Mouse (Mus musculus) liver, embryonic 13.5 days (tissue): Measurements from ENCODE around the gene Nanos3. TPM values are rescaled to one million over a fixed set of nuclear protein-coding genes. Genes with fewer than 3 reads are reported as not detected.

Experiments
- ATAC-seq: fragments of 200-750 bp; cut with Nextera tagmentation; 2 replicates; pipeline ENCODE4 v1.8.0; 2017; ENCODE audit warnings: low read depth, mild to moderate bottlenecking, moderate number of reproducible peaks, moderate library complexity
- DNase-seq: peaks from one replicate; pipeline ENCODE4 v3.0.0; 2022
- H3K27ac ChIP-seq: fragments of 300-500 bp; sonication (generic); 2 replicates; pipeline ENCODE4 v1.5.1; 2015; ENCODE audit warnings: moderate library complexity, mild to moderate bottlenecking, inconsistent platforms
- H3K27me3 ChIP-seq: fragments of 300-500 bp; sonication (generic); 2 replicates; pipeline ENCODE4 v1.6.1; 2015; ENCODE audit warnings: mild to moderate bottlenecking, inconsistent platforms
- H3K36me3 ChIP-seq: fragments of 300-500 bp; sonication (generic); 2 replicates; pipeline ENCODE4 v1.6.1; 2015; ENCODE audit warnings: mild to moderate bottlenecking, inconsistent platforms
- H3K4me1 ChIP-seq: fragments of 300-500 bp; sonication (generic); replicated peaks from 2 replicates; pipeline ENCODE4 v1.6.1; 2015; ENCODE audit warnings: inconsistent platforms
- H3K4me2 ChIP-seq: fragments of 300-500 bp; sonication (generic); 2 replicates; pipeline ENCODE4 v1.6.1; 2015; ENCODE audit warnings: inconsistent platforms, mild to moderate bottlenecking, moderate library complexity
- H3K4me3 ChIP-seq: fragments of 300-500 bp; sonication (generic); replicated peaks from 2 replicates; pipeline ENCODE4 v1.5.1; 2015; ENCODE audit warnings: mild to moderate bottlenecking, inconsistent platforms
- H3K9ac ChIP-seq: fragments of 300-500 bp; sonication (generic); 2 replicates; pipeline ENCODE4 v1.6.1; 2015; ENCODE audit warnings: mild to moderate bottlenecking, inconsistent platforms
- H3K9me3 ChIP-seq: fragments of 300-500 bp; sonication (generic); replicated peaks from 2 replicates; pipeline ENCODE4 v1.6.1; 2016; ENCODE audit warnings: inconsistent platforms
- WGBS: fragments of 180-500 bp; shearing (Covaris S2); methylation state at CpG from one replicate; pipeline ENCODE4 v1.1.7; 2015; ENCODE audit not compliant: insufficient replicate concordance; 5-methylcytosine and 5-hydroxymethylcytosine counted together
- polyA plus RNA-seq: library from polyadenylated mRNA; unstranded; fragments of >200 nt; fragmentation: Nextera tagmentation; extraction: Ambion mirVana; gene quantifications from 2 replicates; pipeline ENCODE4 v1.2.1, GENCODE M21; 2015

The Nanos3 gene
- polyA plus RNA-seq, 1 experiment from 2014 or later = 0.28 TPM

- WGBS = 23% methylated on average over 13 of the region's 13 CpGs
- Histone ChIP-seq H3K9me3 (no peaks in the 10 kb centered on the region), H3K27ac (peak overlapping the region; percentile 86), H3K9ac (peak overlapping the region; percentile 68), H3K36me3 (no peaks in the 10 kb centered on the region), H3K27me3 (peaks cover 9% of the 10 kb centered on the region), H3K4me2 (peak overlapping the region; percentile 74), H3K4me3 (peak overlapping the region; percentile 52), H3K4me1 (peaks cover 45% of the 10 kb centered on the region)
- DNase-seq (peak; percentile 81), ATAC-seq (peak; percentile 82)
Observed at GRCm38 (mm10) chr8:84192023-84192422, 7.0 kb upstream of the Nanos3 start.

DNA sequence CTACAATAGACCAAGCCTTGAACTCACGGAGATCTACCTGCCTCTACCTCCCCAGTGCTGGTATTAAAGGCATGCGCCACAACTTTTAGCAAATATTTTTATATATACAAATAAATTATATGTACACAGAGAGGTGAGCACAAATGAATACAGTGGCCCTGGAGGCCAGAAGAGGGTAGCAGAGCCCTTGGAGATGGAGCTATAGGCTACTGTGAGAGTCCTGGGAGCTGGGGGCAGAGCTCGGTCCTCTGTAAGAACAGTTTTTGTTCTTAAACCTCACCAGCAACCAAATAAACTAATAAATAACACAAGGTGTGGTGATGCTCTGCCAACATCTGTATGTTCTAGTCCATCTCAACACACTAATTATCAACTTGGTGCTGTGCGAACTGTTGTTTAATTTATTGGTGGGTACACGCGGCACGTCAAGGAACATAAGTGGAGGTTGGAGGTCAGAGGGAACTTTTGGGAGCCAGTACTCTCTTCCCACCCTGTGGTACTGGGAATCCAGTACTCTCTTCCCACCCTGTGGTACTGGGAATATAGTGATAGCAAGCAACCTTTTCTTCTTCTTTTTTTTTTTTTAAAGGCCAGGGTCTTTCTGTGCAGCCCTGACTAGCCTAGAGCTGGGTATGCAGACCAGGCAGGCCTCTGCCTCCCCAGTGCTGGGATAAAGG is 5.3 kb upstream of the Nanos3 start:
- peaks cover 50% of the 10 kb centered on the region for H3K4me1 ChIP-seq
- ATAC-seq (no peak), DNase-seq (no peak)
- no peak overlapping the region for H3K9ac ChIP-seq
- H3K4me2 ChIP-seq = no peak overlapping the region
- peaks cover 10% of the 10 kb centered on the region for H3K27me3 ChIP-seq
- no peaks in the 10 kb centered on the region for H3K36me3 ChIP-seq
- 86% methylated on average over 7 of the region's 7 CpGs for WGBS
- H3K4me3 ChIP-seq = no peak overlapping the region
- H3K27ac ChIP-seq = 0 out of 2 replicates have a peak overlapping the region, but pooled peaks have one; percentile 47
- no peaks in the 10 kb centered on the region for H3K9me3 ChIP-seq

DNA sequence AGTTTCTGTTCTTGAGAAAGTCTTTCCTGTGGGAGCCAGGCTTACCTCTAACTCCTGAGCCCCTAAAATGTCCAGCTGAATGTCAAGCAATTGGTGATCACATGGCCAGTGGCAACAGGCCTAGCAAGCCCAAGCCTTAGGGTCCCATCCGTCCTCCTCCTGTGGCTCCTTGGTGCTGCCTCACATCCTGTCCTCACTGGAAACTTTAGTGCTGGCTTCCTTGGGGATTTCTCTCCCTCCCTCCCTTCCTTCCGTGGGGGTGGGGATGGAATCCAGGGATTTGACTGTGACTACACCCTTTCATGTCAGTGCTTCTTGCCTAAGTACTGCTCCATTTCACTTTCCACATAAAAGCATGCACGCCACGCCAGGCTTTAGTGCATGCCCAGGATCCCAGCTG is 4.6 kb upstream of the Nanos3 start:
- H3K4me2 ChIP-seq = no peak overlapping the region
- ATAC-seq = no peak
- no peak overlapping the region for H3K4me3 ChIP-seq
- DNase-seq = no peak
- H3K27me3 ChIP-seq = peaks cover 17% of the 10 kb centered on the region
- no peak overlapping the region for H3K9ac ChIP-seq
- peaks cover 51% of the 10 kb centered on the region for H3K4me1 ChIP-seq
- H3K9me3 ChIP-seq = no peaks in the 10 kb centered on the region
- no peaks in the 10 kb centered on the region for H3K36me3 ChIP-seq
- no peak overlapping the region for H3K27ac ChIP-seq
- WGBS = 55% methylated on average over 4 of the region's 4 CpGs

GRCm38 (mm10) chr8:84188671-84189070 is 3.7 kb upstream of the Nanos3 start:
- no peak overlapping the region for H3K4me2 ChIP-seq
- no peak overlapping the region for H3K9ac ChIP-seq
- ATAC-seq (no peak), DNase-seq (no peak)
- 76% methylated on average over 10 of the region's 10 CpGs for WGBS
- H3K4me1 ChIP-seq = peaks cover 59% of the 10 kb centered on the region
- H3K9me3 ChIP-seq = no peaks in the 10 kb centered on the region
- no peak overlapping the region for H3K27ac ChIP-seq
- no peaks in the 10 kb centered on the region for H3K36me3 ChIP-seq
- H3K27me3 ChIP-seq = peaks cover 27% of the 10 kb centered on the region
- H3K4me3 ChIP-seq = no peak overlapping the region

DNA sequence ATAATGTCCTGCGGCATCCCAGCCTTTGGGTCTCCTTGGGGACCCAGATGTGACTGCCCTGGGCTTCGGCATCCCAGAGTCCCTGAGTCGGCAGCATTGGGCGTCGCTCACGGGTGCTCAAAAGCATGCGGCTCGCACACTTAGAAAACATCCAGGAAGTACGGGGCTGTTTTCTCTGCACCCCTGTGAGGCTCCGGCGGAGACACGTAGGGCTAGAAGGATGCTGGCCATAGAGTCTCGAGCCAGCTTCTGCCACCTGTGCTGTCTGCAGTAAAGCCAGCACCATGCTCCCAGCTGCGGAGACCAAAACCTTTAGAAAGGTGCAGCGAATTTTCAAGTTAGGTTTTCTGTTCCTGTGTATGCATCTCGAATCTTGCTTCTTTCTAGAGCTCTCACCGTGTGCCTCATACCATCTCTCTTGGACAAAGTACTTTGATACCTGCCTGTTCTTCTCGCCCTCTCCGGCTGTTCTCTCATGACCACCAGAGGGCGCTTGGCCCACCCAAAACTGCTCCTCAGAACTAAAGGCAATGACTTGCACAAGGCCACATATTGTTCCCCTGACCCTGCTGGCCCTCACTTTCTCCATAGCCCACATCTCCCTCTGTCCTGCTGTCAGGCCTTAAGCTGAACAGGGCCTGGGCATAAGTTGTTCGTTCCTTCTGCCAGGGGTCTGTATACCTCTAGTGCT is 2.2 kb upstream of the Nanos3 start:
- Histone ChIP-seq H3K4me3 (peak overlapping the region; percentile 49), H3K4me1 (peaks cover 57% of the 10 kb centered on the region), H3K9me3 (no peaks in the 10 kb centered on the region), H3K4me2 (peak overlapping the region; percentile 87), H3K9ac (peak overlapping the region; percentile 56), H3K27ac (peak overlapping the region; percentile 36), H3K36me3 (no peaks in the 10 kb centered on the region), H3K27me3 (peaks cover 32% of the 10 kb centered on the region)
- WGBS = 4% methylated on average over 21 of the region's 21 CpGs
- ATAC-seq (peak; percentile 53), DNase-seq (peak; percentile 68)

GRCm38 (mm10) chr8:84186547-84186946 is 1.5 kb upstream of the Nanos3 start:
- WGBS = under 1% methylated on average over 12 of the region's 12 CpGs
- 0 out of 2 replicates have a peak overlapping the region, but pooled peaks have one; percentile 36 for H3K27ac ChIP-seq

DNA sequence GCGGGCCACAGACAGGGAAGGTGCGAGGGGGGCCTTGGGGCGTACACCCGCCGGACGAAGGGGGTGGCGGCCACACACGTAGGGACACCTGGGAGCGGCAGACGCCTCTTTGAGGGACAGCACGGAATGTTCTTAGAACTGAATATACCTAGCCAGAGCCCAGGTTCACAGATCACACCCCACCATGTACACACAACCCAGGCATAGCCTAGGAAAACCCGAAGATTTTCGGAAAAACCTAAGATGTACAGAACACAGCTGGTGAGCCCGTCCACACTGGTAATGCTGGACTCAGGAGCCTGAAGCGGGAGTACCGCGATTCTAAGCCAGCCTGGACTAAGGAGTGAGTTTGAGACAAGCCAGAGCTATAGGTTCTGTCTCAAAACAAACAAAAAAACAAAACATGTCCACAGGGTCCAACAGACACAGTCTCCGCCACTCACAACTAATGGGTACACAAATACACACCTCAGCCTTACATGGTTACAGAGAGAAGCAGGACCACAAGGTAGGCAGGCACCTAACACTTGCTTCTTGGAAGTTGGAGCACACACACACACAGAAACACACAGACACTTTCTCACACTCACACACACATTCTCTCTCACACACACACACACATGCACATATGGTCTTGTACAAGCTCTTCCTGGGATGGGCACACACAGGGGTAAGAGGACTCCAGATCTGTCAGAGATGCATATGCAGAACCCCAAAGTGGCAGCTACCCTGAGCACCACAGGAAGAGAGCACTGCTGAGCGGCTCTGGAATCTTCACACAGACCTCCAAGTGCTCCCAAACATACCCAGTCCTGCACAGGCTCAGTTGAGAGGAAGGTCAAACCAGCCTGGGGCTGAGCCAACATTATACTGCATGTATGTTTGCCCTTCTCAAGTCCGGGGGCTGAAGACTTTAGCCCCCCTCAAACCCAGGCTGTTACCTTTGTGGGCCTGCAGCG is 653 bp downstream of the Nanos3 start:
- Histone ChIP-seq H3K9me3 (no peaks in the 10 kb centered on the region), H3K4me2 (peak overlapping the region; percentile 77), H3K36me3 (no peaks in the 10 kb centered on the region), H3K4me3 (peak overlapping the region; percentile 64), H3K27ac (no peak overlapping the region), H3K27me3 (peaks cover 40% of the 10 kb centered on the region), H3K9ac (peak overlapping the region; percentile 72), H3K4me1 (peaks cover 61% of the 10 kb centered on the region)
- 25% methylated on average over 21 of the region's 21 CpGs for WGBS
- DNase-seq = no peak
- no peak for ATAC-seq

More at GRCm38 (mm10) chr8:84186547-84186946, 1.5 kb upstream of the Nanos3 start:
- H3K4me2 ChIP-seq = peak overlapping the region; percentile 87
- no peaks in the 10 kb centered on the region for H3K36me3 ChIP-seq
- H3K9ac ChIP-seq = peak overlapping the region; percentile 56
- peaks cover 35% of the 10 kb centered on the region for H3K27me3 ChIP-seq
- H3K4me1 ChIP-seq = peaks cover 55% of the 10 kb centered on the region
- no peaks in the 10 kb centered on the region for H3K9me3 ChIP-seq
- peak; percentile 39 for ATAC-seq
- peak; percentile 57 for DNase-seq
- peak overlapping the region; percentile 49 for H3K4me3 ChIP-seq

DNA sequence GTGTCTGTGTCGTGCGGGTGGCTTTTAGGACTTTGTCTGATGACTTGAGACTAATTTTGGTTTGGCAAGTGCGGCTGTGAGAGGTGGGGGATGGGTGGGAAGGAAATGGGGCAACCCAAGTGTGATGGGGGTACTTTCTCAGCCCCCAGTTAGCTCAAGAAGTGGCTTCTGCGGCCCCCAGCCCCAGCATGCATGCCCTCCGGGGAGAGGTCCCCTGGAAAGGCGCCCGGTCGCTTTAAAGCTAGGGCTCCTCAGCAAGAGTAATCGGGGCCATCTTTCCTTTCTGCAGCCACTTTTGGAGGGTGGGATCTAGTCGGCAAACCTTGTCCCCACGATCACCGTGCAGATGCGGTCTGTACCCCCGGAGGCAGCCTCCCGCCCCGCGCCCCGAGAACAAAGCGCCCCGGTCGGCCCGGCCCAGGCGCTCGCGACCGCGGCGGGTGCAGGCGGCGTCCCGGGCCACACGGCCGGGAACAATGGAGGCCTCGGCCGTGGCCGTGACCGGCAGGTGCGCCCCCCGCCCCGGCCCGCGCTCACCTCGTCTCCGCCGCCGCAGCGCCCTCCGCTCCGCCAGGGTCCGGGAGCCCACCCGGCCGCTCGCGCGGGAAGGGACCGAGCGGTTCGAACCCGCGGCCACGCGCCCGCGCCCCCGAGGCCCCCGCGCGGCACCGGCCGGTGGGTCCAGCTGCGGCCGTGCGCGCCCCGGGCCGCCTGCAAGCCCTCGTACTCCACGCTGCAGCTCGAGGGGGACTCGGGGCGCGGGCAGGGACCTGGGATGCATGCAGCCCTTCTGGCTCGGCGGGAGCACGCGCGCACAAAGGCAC is 1.5 kb downstream of the Nanos3 start:
- H3K4me3 ChIP-seq = peak overlapping the region; percentile 64
- peaks cover 57% of the 10 kb centered on the region for H3K4me1 ChIP-seq
- no peaks in the 10 kb centered on the region for H3K9me3 ChIP-seq
- DNase-seq (no peak), ATAC-seq (no peak)
- H3K9ac ChIP-seq = peak overlapping the region; percentile 72
- peaks cover 40% of the 10 kb centered on the region for H3K27me3 ChIP-seq
- WGBS = 2% methylated on average over 87 of the region's 87 CpGs
- H3K27ac ChIP-seq = no peak overlapping the region
- peak overlapping the region; percentile 77 for H3K4me2 ChIP-seq
- H3K36me3 ChIP-seq = no peaks in the 10 kb centered on the region

DNA sequence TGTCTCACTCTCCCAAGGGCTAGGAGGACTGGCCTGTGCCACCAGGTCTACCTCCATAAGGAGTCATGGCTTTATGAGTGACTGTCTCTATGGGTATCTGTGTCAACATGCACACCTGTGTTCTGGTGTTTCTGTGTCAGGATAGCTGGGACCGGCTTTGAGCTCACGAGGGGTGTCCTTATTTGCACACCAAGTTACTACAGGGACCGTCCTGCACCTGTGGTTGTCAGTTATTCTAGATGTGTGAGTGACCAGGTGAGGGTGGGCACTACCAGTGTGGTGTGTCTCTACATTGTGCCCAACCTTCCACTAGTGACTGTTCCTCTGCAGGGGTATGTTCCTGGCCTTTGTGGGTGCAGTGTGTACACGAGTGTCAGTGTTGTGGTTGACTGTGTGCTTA is 2.2 kb downstream of the Nanos3 start:
- H3K4me2 ChIP-seq = peak overlapping the region; percentile 77
- H3K27ac ChIP-seq = no peak overlapping the region
- ATAC-seq (no peak), DNase-seq (no peak)
- peaks cover 55% of the 10 kb centered on the region for H3K4me1 ChIP-seq
- H3K9ac ChIP-seq = no peak overlapping the region
- H3K9me3 ChIP-seq = no peaks in the 10 kb centered on the region
- peaks cover 40% of the 10 kb centered on the region for H3K27me3 ChIP-seq
- peak overlapping the region; percentile 64 for H3K4me3 ChIP-seq
- 55% methylated on average over 4 of the region's 4 CpGs for WGBS
- H3K36me3 ChIP-seq = no peaks in the 10 kb centered on the region

DNA sequence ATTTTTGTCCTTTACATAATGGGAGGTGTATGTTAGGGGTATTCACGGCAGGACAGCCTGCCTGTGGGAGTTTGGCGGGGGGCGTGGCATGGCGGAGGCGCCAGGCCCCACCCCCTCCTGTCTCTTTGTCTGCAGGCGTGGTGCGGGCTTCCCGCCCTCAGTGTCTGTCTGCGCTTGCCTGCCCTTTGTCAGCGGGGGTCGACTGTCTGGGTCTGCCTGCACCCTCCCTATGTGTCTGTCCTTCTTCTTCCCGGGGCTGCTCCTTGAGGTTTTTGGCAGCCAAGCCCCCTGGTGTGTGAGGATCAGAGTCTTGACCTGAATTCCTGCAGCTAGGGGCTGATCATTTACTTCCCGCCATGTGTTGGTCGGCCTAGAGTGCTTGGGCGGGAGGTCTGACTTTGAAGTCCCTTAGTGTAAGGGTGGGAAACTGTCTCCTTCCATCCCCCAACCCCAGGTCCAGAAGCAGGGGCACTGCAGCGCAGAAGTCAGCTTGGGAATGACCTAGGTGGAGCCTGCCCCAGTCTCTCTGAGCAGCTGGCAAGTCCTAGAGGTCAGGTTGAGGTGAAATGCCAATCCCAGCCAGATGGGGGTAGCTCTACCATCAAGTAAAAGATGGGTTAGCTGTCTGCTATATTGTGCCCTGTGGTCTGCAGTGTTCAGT is 4.4 kb downstream of the Nanos3 start:
- H3K27ac ChIP-seq = no peak overlapping the region; the same call in 1 of the 2 replicates
- peak; percentile 34 for ATAC-seq
- DNase-seq = no peak
- H3K9ac ChIP-seq = peak overlapping the region; percentile 43; the same call in 1 of the 2 replicates
- peak overlapping the region; percentile 47 for H3K4me2 ChIP-seq
- no peaks in the 10 kb centered on the region for H3K36me3 ChIP-seq
- peaks cover 52% of the 10 kb centered on the region for H3K4me1 ChIP-seq
- no peak overlapping the region; the same call in 1 of the 2 replicates for H3K4me3 ChIP-seq
- no peaks in the 10 kb centered on the region for H3K9me3 ChIP-seq
- H3K27me3 ChIP-seq = peaks cover 40% of the 10 kb centered on the region
- WGBS = 10% methylated on average over 16 of the region's 16 CpGs
